Mouse (Mus musculus): ENCODE data around the gene Hoxc6. TPM values are rescaled to one million over a fixed set of nuclear protein-coding genes. Genes with fewer than 3 reads are reported as not detected.

Gene Hoxc6
- polyA plus RNA-seq (2012; rRNA removed), result 22.7 and 28.5 TPM in 2 replicates

DNA sequence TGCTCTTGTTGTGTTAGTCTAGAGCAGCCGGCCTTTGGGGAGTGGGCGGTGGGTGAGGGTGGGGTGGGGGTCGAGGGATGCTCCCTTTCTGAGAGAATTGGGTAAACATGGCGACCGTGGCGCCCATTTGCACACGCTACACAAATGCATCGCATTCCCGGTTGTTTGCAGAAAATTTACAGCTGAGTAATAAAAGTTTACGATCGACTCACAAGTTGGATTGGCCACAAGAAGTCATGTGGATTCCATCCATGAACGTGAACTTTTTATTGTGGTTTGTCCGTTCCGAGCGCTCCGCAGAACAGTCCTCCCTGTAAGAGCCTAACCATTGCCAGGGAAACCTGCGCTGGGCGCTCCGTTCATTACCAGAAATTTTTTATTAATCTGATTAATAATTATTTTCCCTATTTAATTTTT is at the start of gene Hoxc6:
Gene Hoxc6, plus strand, starts transcription at position 319 of the 417 bp plus-strand sequence.

DNA sequence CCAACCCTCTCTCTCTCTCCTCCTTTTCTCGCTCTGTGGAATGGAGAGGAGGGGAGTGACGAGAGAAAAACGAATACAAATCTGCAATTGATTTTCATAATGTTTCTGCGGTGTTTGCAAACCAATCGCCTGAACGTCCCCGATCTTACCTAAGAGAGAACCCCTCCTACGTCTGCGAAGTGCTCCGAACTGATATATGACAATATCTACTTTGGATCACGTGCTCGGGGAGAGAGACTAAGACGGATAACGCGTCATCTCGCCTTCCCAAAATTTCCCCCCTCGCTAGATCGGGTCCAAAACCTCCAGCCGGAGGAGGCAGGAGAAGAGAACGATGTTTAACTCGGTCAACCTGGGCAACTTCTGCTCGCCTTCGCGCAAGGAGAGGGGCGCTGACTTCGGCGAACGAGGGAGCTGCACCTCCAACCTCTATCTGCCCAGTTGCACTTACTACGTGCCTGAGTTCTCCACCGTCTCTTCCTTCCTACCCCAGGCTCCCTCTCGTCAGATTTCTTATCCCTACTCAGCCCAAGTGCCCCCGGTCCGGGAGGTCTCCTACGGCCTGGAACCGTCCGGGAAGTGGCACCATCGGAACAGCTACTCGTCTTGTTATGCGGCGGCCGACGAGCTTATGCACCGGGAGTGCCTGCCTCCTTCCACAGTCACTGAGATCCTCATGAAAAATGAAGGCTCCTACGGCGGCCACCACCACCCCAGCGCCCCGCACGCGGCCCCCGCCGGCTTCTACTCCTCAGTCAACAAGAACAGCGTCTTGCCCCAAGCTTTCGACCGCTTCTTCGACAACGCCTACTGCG is 43.7 kb upstream of the Hoxc6 start, which contains the start of gene Hoxc11:
Gene Hoxc11, plus strand, starts transcription at position 236 of the 815 bp plus-strand sequence.

GRCm38 (mm10) chr15:102966776-102967311 is 31.2 kb upstream of the Hoxc6 start, which contains the start of gene Hoxc10:
Hoxc10 (plus strand) TSS chr15:102966796.

DNA sequence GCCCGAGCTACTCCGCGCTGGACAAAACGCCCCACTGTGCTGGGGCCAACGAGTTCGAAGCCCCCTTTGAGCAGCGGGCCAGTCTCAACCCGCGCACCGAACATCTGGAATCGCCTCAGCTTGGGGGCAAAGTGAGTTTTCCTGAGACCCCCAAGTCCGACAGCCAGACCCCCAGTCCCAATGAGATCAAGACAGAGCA is 30.8 kb upstream of the Hoxc6 start, which contains the start of gene Hoxc5:
Gene Hoxc5, plus strand, starts transcription at position 132 of the 199 bp plus-strand sequence.

DNA sequence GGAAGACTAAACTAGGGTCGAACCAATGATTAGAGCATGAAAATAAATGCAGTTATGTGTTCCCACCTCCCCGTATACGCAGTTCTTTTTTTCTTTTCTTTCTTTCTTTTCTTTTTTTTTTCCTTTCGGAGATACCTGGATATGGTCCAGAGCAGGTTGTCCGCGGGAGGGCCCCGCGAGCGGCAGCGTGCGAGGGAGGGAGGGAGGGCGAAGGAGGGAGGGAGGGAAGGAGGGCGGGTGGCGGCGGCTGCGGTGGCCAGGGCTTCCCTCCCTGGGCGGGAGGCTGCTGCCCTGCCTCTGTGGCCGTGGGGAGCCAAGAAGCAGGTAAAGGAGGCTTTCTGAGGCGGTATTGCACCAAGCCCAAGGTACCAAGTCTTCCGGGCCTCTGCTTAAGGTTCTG is 21.9 kb upstream of the Hoxc6 start, which contains the start of gene Hoxc9:
Gene Hoxc9, plus strand, starts transcription at position 269 of the 400 bp plus-strand sequence.

DNA sequence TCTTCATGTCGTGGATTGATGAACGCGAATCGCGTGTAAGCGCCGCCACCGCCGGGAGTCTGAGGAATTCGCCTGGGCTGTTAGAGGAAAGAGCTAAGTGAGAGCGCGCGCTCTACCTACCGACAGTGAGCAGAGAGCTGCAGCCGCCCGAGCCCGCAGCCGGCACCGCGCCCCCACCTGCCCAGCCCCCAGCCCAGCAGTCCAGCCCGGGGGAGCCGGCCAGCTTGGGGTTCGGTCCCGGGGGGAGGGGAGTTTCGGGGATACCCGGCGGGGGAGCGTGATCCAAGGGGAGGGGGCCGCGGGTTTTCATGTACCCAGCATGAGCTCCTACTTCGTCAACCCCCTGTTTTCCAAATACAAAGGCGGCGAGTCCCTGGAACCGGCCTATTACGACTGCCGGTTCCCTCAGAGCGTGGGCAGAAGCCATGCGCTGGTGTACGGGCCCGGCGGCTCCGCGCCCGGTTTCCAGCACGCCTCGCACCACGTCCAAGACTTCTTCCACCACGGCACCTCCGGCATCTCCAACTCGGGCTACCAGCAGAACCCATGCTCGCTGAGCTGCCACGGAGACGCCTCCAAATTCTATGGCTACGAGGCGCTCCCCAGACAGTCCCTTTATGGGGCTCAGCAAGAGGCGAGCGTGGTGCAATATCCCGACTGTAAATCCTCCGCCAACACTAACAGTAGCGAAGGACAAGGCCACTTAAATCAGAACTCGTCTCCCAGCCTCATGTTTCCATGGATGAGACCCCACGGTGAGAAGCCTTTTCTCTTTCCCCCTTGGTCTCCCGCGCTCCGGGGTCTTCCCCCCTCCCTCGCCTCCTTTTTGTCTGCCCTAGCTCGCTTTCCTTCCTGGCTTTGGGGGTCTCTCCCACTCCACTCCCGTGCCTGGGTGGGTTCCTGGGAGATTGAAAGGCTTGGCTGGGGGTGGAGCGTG is 7.3 kb upstream of the Hoxc6 start, which contains the start of gene Hoxc8:
Gene Hoxc8, plus strand, starts transcription at position 147 of the 937 bp plus-strand sequence.

GRCm38 (mm10) chr15:103018636-103019035 is 20.6 kb downstream of the Hoxc6 start, which contains the start of gene Hoxc4:
Hoxc4 (plus strand) TSS chr15:103018934.

Other genes starting within 250 kb of the Hoxc6 start
- not detected in 2 replicates for gene Hoxc13, start 77.2 kb upstream of the Hoxc6 start, polyA plus RNA-seq (2012; rRNA removed)
- not detected in 2 replicates for gene Hoxc12, start 61.5 kb upstream of the Hoxc6 start, polyA plus RNA-seq (2012; rRNA removed)
- gene Hoxc11, start 43.8 kb upstream of the Hoxc6 start, polyA plus RNA-seq (2012; rRNA removed), result 0.07 TPM in 1 of 2 replicates, not detected in the other
- gene Hoxc10, start 31.5 kb upstream of the Hoxc6 start, polyA plus RNA-seq (2012; rRNA removed), result 5.3 and 5.9 TPM in 2 replicates
- gene Hoxc5, start 30.8 kb upstream of the Hoxc6 start, polyA plus RNA-seq (2012; rRNA removed), result 9.7 and 10.1 TPM in 2 replicates
- 11.3 and 15.4 TPM in 2 replicates for gene Hoxc9, start 21.8 kb upstream of the Hoxc6 start, polyA plus RNA-seq (2012; rRNA removed)
- 8.4 and 12.4 TPM in 2 replicates for gene Hoxc8, start 7.7 kb upstream of the Hoxc6 start, polyA plus RNA-seq (2012; rRNA removed)
- 8.1 and 8.2 TPM in 2 replicates for gene Hoxc4, start 20.7 kb downstream of the Hoxc6 start, polyA plus RNA-seq (2012; rRNA removed)
- 28.2 and 28.4 TPM in 2 replicates for gene Smug1, start 168.8 kb downstream of the Hoxc6 start, polyA plus RNA-seq (2012; rRNA removed)
- gene Cbx5, start 241.6 kb downstream of the Hoxc6 start, polyA plus RNA-seq (2012; rRNA removed), result 10.1 and 15.2 TPM in 2 replicates
- 65.5 and 93.4 TPM in 2 replicates for gene Hnrnpa1, start 242.2 kb downstream of the Hoxc6 start, polyA plus RNA-seq (2012; rRNA removed)